Mouse (Mus musculus): ENCODE results near the gene Pald1.

Gene Pald1

GRCm38 (mm10) chr10:61383021-61383714, at the start of gene Pald1:
Gene Pald1 (minus strand): TSS chr10:61383530.
- DNase-seq: peak; percentile 93

GRCm38 (mm10) chr10:61431375-61431774, 48.0 kb upstream of the Pald1 start:
- DNase-seq: no peak

GRCm38 (mm10) chr10:61429043-61429442, 45.7 kb upstream of the Pald1 start:
- no peak for DNase-seq

- DNase-seq: no peak
These were observed 45.1 kb upstream of the Pald1 start for GRCm38 (mm10) chr10:61428416-61428815.

- no peak for DNase-seq
These were observed 44.6 kb upstream of the Pald1 start for GRCm38 (mm10) chr10:61427951-61428350.

- DNase-seq: peak; percentile 49
These were observed 43.0 kb upstream of the Pald1 start for GRCm38 (mm10) chr10:61426251-61426757.

GRCm38 (mm10) chr10:61425047-61425446, 41.7 kb upstream of the Pald1 start:
- peak; percentile 18 for DNase-seq

- peak; percentile 27 for DNase-seq
These were observed 41.2 kb upstream of the Pald1 start for GRCm38 (mm10) chr10:61424500-61424899.

GRCm38 (mm10) chr10:61423289-61423688, 40.0 kb upstream of the Pald1 start:
- DNase-seq: peak; percentile 52

GRCm38 (mm10) chr10:61422861-61423260, 39.5 kb upstream of the Pald1 start:
- peak; percentile 15 for DNase-seq

- peak; percentile 35 for DNase-seq
These were observed 36.7 kb upstream of the Pald1 start for GRCm38 (mm10) chr10:61420011-61420410.

GRCm38 (mm10) chr10:61419146-61419545, 35.8 kb upstream of the Pald1 start:
- DNase-seq: peak; percentile 25

- DNase-seq: peak; percentile 21
These were observed 35.0 kb upstream of the Pald1 start for GRCm38 (mm10) chr10:61418131-61418900.

GRCm38 (mm10) chr10:61417672-61418071, 34.3 kb upstream of the Pald1 start, which contains the start of gene Nodal:
Gene Nodal (plus strand): TSS chr10:61417972.
- no peak for DNase-seq

GRCm38 (mm10) chr10:61417046-61417445, 33.7 kb upstream of the Pald1 start:
- no peak for DNase-seq

GRCm38 (mm10) chr10:61416561-61416960, 33.2 kb upstream of the Pald1 start:
- DNase-seq: no peak

- DNase-seq: no peak
These were observed 32.6 kb upstream of the Pald1 start for GRCm38 (mm10) chr10:61415890-61416289.

GRCm38 (mm10) chr10:61415240-61415639, 31.9 kb upstream of the Pald1 start:
- DNase-seq: no peak

GRCm38 (mm10) chr10:61412910-61413625, 29.7 kb upstream of the Pald1 start:
- no peak for DNase-seq

GRCm38 (mm10) chr10:61410193-61410592, 26.9 kb upstream of the Pald1 start:
- DNase-seq: no peak

GRCm38 (mm10) chr10:61409776-61410175, 26.4 kb upstream of the Pald1 start:
- no peak for DNase-seq

GRCm38 (mm10) chr10:61405958-61406357, 22.6 kb upstream of the Pald1 start:
- no peak for DNase-seq

- peak; percentile 40 for DNase-seq
These were observed 19.6 kb upstream of the Pald1 start for GRCm38 (mm10) chr10:61402911-61403310.

All from lung, postnatal 10 days (tissue).